Mouse (Mus musculus): ENCODE results near the gene Nkx1-2. TPM values are rescaled to one million over a fixed set of nuclear protein-coding genes. Genes with fewer than 3 reads are reported as not detected.

Gene Nkx1-2
- not detected for polyA plus RNA-seq (2014; fragmentation: Illumina TruSeq; extraction: RNeasy Lipid Tissue Mini Kit (QIAGEN cat#74804))

DNA sequence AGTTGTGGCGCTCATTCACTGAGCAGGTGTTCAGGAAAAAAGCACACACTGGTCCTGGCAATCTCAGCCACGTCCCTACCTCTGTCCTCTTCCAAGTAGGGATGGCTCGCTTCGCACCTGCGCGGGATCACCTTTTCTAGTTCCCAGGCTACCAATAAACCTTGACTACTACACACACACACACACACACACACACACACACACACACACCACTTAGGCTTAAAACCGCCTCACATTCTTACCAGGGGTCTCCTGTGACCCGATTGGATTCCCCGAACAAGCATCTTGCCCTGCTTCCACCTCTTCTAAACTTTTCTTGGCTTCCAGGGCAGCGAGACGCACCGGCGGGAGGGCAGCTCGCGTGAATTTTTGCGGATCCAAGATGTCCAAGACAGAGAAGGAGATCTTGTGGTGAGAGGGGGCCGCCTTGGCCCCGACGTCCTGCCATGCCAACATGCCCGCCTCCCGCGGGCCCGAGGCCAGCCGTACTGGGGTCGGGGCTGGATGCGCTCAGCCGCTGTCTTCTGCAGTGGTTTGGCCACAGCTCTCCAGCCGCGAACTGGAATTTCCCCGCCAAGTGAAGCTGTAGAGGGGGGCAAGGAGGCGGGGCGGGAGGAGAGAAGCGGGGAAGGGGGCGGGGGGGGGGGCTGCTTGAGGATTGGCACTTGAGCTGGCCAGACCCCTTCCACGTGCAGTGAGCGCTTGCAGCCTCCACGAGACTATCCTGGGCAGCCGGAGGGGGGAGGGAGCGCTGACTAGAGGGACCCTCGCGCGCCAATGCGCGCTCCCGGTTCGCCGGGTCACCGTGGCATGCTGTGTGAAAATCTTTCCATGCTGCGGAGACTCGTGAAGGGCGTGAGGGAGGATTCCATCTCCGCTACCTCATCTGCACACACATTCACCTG, at the start of gene Nkx1-2:
TSS of gene Nkx1-2 (minus strand) at position 567 of the 905 bp plus-strand sequence.

DNA sequence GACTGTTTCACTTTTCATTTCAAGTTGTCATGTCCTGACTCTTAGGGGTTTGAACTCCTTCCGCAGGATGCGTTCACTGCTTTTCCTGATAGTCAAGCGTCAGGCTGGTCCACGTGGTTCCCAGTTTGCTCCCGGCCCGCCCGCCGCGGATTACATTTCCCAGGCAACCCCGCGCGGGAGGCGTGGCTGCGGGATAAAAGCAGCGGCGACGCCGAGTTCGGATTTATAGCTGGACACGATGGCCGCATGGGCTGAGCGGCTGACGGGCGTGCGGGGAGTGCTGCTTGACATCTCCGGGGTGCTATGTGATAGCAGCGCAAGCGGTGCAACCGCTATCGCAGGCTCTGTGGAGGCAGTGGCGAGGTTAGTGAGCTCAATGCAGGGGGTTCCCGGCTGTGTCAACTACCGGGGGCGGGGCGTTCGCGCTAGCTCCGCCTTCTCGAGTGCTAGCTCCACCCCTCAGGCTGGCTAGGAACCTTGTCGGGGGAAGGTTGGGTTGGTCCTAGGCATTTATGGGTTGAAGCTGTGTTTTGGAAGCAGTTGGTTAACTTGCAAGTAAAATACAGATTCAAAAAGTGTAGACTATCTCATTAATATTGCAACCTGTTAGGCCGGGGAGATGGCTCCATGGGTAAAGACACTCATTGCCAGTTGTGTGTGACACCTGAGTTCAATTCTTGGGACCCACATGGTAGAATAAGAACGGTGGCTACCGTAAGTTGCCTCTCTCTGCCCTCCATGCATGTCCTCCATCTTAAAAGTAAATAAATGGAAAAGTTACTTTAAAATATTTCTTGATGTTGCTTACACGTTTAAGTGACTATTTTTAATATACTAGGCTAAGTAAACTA, 11.3 kb upstream of the Nkx1-2 start, which contains the start of gene Lhpp:
TSS of gene Lhpp (plus strand) at position 171 of the 851 bp plus-strand sequence.

DNA sequence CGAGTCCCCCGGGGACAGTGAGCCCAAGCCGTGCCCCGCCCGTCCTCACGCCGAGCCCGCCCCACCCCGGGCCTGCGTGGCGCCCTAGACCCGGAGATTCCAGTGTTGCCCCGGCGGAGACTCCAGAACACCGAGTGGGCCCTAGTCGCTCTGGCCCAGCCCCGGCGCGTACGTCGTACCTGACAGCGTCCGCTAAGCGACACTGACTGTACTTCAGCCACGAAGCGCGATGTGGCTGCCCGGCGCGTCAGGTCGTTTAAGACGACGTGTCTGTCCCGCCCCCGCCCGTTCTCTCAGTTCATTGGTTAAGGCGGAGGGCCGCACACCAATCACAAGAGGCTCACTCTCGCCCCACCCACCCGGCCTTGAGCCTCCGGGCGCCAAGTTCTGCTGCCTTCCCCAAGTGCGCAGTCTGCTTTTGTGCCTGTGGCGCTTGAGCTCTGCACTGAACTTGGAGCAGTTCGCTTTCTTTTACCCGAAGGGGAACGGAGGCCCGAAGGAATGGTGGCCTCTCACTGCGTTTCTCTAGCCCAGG, 23.3 kb downstream of the Nkx1-2 start, which contains the start of gene Oat:
TSS of gene Oat (minus strand) at position 283 of the 535 bp plus-strand sequence.

Other genes with a start within 250 kb of the Nkx1-2 start
- 147 TPM for gene Oat, start 23.2 kb downstream of the Nkx1-2 start, polyA plus RNA-seq (2014; fragmentation: Illumina TruSeq; extraction: RNeasy Lipid Tissue Mini Kit (QIAGEN cat#74804))
- 4.7 TPM for gene Lhpp, start 11.0 kb upstream of the Nkx1-2 start, polyA plus RNA-seq (2014; fragmentation: Illumina TruSeq; extraction: RNeasy Lipid Tissue Mini Kit (QIAGEN cat#74804))
- gene Fam53b, start 214.2 kb upstream of the Nkx1-2 start, polyA plus RNA-seq (2014; fragmentation: Illumina TruSeq; extraction: RNeasy Lipid Tissue Mini Kit (QIAGEN cat#74804)) = 12.7 TPM

Data from ovary, adult 10 weeks (tissue).